Mouse (Mus musculus) testis, postnatal 14 days (tissue): ENCODE measurements around the gene Mrgprh.

Source experiments
- DNase-seq: peaks from one replicate; pipeline ENCODE4 v3.0.0; 2021; ENCODE audit warnings: low spot score

Mrgprh gene

DNA sequence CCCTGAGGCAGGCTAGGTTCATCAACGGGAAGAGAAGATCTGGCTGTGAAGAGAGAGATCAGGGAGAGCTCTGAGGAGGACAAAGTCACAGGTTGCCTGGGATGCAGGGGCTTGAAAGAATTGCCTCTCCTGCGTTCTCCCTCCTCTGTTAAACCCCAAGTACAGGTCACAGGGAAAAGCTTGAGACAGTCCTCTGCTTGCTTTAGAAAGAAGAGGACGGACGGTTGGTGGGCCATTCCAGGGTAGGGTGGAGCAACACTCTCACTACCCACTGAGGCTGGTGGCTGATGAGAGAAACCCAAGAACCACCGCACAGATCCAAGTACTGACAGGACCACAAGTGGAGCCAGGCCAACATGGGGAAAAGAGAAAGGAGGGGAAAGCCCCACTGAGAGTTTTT lies at the start of gene Mrgprh:
Gene Mrgprh, plus strand, starts transcription at position 301 of the 400 bp plus-strand sequence.
- no peak for DNase-seq

DNA sequence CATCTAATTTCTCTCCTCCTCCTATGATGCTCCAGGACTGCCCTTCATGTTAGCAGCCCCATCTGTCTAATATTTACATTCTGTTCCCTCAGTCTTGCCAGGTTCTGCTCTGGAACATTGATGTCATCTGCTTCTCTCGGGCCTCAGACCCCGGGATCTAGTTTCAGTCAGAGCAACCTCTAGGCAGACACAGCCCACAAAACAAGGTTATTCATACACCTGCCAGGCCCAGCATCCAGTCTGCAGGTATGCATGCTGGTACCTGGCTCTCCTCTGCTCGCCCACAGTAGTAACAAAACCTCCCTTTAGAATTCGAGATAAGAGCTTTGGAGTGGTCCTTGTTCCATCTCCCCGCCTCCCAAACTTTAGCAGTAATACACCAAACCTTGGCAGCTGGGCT lies 45.5 kb upstream of the Mrgprh start:
- DNase-seq, result no peak

DNA sequence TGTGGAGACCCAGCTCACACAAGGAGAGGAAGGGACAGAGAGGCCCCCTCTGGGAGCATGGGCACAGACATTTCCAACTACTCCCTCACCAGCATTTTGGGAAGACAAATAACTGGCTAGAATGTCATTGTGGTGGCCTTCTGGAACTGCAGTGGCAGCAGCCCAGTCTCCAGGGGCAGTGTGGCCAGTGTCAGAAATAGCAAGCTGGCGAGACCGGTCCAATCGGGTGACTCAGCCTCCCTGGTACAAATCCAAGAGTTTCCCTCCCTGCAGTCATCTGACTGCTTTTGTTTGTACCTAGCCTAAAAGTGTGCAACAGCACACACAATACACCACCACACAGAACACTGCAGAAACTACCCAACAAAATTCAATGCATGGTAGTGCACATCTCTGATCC lies 43.6 kb upstream of the Mrgprh start:
- no peak for DNase-seq

DNA sequence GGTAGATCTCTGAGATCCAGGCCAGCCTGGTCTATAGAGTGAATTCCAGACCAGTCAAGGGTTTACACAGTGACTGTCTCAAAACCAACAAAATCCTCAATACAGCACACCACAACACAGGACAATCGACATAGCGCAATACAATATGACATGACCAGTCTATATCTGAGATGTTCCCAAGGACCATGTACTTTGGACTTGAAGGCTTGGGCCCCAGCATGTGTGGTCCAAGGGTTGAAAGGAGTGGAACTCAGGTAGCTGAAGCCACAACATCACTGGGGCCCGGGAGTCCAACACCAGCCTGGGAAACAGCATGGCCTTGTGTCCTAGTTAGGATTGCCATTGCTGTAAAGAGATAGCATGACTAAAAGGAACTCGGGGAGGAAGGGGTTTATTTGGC lies 43.2 kb upstream of the Mrgprh start:
- no peak for DNase-seq

DNA sequence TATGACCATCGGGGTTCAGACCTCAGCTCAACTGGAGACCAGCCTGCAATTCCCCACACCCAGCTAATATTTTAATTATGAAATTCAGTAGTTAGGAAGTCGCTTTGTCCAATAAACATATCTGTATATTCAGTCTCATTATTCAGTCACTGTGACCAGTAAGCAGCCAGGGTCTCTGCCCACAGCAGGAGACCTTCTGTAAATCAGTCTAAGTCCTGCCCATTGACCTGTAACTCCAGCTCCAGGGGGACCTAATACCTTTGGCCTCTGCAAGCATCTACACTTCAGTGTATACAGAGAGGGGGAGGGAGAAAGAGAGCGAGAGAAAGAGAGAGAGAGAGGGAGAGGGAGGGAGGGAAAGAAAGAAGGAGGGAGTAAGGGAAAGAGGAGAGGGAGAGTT lies 41.5 kb upstream of the Mrgprh start:
- DNase-seq, result no peak

DNA sequence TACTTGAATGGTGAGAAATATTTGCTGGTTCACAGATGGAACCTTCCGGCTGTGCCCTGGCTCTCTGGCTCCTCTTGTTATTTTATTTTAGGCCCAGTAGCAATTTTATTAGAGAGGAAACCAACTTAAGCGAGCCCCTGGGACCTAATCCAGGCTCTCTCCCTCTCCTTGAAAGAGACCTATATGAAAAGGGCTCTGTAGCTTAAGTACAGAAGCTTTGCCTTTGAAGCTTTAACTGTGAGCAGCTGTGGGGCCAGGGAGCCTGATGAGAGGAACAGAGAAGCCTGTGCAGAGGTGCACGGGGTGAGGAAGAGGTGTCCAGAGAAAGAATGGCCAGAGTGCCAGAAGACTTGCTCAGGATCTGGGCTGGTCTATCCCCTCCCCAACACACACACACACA lies 41.0 kb upstream of the Mrgprh start:
- DNase-seq, result no peak

DNA sequence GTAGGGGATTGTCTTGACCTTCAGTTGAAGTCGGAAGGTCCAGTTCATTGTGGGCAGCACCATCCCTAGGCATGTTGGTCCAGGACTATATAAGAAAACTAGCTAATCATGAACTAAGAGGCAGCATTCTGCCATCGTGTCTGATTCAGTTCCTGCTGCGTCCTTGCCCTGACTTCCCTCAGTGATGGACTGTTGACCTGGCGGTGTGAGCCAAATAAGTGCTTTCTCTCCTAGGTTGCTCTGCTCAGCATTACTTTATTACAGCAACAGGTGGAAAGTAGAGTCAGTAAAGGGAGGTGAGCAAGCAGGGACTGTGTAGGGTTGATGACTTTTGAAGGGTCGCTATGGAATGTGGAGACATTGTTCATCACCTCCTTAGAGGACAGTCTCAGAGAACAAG lies 40.1 kb upstream of the Mrgprh start:
- no peak for DNase-seq

DNA sequence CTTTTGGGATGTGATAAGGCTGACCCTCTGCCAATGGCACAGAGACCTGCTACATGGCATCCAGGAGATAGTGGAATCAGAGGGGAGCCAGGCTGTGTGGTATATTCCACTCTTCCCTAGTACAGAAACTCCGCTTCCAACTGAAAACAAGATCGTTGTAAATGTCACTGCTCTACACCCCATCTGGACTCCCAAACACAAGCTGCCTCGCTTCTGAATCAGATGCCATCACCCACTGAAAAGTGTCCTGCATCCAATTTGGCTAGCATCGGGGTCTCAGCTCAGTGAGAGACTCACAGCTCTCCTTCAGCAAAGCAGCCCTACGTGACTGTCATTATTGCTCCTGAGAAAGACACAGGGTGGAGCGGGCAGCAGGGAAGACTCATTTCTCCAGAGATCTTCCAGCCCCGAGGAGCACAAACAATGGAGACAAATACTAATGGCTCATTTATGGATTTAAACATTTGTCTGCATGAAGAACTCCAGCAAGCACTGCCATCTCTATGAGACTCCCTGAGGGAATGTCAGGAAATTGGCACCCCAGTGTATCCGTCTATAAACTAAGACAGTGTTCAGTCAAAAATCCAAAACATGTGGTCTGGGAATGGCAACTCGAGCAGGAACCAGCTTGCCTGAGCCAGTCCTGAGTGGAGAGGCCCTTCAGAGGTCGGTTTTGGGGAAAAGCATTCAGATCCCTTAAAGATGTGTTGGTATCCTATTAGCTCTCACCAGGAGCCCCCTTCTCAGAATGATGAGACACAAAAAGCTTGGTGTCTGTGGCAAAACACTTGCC lies 36.2 kb upstream of the Mrgprh start:
- DNase-seq, result no peak

DNA sequence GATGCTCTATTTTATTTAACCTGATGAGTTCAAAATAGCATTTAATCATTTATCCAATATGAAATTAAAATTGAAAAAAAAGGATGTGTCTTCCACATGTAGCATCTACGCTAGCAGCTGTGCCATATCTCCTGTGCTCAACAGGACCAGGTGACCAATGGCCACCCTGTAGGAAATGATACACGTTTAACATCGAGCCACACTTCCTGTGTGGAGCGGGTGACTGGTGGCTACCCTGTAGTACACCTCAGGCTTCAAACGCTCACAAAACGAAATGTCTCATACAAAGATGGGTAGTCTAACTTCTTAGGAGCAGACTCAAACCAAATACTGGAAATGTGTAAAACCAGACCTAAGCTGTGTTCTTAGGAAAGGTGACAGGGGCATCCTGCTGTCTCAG lies 32.0 kb upstream of the Mrgprh start:
- no peak for DNase-seq

DNA sequence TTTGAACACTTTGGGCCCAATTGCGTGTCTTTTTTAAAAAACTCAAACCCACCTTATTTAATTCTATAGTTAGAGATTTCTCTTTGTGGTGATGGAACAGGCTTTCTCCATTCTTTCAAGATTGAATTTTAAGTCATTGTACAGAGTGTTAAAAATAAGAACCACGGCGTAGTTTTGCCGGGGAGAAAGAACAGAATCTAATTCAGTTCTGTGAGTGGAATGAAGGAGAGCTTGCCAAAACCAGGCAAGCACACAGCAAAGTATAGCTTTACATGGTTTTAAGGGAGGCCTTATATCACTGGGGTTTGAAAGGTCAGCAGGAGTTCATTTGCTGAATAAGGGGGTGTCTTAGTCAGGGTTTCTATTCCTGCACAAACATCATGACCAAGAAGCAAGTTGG lies 31.3 kb upstream of the Mrgprh start:
- DNase-seq, result no peak

DNA sequence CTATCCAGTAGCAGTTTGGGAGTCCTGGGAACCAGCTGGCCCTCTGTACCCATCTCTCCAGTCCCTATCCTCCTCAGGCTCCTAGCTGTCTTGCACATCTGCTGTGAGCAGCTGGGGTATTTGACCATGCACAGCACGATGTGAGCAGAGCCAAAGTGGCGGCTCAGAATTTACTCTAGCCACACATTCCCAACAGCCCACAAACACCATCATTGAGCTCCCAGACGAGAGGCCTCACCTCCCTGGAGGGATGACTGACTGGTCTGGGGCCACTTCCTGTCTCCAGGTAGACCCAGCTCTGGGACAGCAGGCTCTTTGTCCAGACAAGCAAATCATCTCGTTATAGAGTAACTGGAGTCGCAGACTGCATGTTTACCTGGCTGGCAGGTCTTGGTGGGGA lies 30.0 kb upstream of the Mrgprh start:
- DNase-seq, result no peak

DNA sequence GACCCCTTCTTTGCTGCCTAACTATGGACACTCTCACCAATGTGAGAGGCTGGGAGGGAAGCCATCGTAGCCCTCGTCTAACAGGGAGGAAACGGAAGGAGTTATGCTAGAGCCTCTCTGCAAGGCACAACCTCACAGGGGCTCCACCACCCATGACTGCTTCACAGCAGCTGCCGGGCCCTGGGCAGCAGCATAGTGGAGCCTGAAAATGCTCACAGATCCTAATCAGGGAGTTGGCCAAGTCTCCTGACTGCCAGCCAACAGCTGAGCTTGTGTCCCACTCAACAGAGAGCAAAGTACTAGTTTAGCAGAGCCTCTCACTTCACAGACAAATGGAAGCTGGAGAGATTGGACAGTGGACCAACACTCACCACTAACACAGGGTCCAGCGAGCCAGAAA lies 29.4 kb upstream of the Mrgprh start:
- no peak for DNase-seq

DNA sequence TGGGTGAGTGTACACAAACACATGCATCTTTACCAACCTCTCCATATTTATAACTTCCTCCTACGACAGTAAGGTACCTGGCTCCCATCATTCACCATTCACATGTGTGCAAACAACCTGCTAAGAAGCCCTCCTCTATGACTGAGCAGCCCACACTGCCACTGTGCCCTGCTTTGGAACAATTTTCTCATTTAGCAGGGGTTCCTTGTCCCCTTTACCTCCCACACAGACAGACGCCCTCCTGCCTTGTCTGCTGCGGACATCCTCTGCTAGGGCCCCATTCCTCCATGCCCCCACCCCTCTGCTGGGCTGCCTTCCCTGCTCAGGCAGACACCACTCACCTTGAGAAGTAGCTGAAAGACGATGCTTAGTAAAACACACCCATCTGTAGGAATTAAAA lies 28.1 kb upstream of the Mrgprh start:
- no peak for DNase-seq

DNA sequence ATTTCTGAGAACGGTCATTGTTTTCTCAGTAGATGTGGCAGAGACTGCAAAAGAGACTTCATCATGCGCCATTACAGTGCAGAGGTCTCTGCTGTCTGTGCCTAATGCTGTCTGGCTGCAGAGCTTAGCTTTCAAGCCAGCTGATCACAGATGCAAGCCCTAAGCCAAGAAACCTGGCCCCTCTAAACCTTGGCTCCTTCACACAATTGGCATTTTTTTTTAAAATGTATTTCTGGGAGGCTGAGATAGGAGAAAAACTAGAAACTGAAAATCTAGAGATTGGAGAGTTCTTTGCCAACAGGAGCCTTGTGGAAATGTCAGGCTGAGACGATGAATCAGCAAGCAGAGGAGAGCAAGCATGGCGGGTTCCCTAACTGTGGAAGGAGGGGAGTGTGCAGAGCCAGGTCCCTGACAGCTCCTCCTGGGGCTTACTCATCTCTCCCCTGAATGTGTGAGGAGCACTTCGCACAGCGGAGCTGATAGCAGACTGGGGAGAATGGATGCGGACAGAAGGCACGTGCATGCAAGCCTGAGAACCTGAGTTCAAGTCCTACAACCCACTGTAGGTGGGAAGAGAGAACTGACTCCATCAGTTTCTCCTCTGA lies 26.0 kb upstream of the Mrgprh start:
- DNase-seq, result no peak

DNA sequence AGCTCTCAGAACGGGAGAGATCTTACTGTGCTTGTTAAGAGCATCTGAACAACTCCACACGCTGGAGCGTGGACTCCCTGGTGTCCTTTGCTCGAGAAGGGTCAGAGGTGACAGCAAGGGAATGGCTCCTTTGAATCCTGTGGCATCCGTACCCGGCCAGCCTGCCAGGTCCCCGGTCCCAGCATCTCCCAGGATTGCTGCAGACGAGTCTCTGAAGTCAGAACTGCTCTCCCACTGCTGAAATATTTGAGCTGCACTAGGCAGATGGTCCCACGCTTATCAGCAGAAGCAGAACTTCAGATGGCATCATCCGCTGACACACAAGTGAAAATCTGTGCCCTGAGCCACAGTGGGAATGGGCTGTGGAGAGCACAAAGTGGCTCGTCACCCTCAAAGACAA lies 24.1 kb upstream of the Mrgprh start:
- no peak for DNase-seq

DNA sequence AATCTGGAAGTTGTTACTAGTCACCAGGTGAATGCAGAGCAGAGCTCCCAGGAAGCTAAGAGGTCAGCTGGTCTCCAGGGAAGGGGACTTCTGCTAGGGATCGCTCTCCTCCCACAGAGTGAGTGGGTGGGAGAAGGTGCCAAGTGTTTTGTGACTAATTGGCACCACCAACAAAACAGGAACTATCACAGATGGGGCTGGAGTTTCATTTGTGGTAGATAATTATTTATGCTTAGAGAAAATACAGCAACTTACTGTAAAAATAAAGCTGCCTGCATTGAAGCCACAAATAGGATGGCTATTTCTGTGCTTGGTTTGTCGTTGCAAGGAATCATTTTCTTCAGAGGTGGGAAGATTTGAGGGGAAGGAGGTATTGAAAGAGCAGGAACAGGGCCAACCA lies 22.0 kb upstream of the Mrgprh start:
- DNase-seq, result no peak

DNA sequence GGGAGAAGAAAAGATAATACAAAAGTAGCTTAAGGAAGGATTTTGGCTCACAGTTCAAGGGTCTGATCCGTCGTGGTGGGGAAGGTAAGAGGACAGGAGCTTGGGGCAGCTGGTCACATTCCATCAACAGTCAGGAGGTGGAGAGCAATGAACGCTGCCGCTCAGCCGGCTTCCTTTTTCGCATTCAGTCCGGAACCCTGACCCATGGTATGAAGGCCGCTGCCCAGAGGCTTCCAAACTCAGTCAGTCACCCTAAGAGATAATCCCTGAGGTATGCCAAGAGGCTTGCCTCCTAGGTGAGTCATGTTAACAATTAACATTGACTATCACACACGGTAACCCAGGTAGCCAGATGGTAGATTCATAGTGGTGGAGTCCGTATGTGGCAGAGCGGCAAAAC lies 21.4 kb upstream of the Mrgprh start:
- DNase-seq, result no peak

DNA sequence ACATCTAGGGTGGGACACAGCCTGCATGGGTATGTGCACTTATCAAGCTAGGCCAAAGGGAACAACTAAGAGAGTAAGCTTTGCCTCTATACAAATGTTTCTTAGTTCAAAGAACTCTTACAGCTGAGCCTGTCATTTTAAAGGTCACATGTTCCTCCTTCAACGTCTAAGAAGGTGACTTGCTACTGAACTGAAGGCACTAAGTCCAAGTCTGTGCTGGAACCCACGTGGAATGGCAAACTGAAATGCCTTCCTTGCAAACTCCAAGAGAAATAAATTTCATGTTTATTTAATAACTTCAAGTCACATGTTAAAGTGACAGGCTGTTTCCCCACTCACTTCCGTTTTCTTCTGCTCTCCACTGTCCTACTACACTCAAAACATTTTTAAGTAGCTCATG lies 18.4 kb upstream of the Mrgprh start:
- DNase-seq, result no peak

DNA sequence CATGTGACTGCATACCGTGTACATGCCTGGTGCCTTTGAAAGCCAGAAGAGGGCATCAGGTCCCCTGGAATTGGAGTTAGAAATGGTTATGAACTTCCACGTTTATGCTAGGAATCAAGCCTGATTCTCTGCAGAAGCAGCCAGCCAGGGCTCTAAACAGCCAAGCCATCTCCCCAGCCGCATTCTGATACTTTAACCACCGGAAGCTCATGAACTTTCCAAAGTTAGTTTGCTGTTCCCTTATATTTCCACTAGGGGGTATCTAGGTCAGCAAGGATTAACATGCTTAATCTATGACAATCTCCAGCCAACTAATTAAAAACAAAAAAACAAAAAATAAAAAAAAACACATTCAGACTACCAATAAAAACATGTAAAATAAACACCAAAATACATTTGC lies 17.8 kb upstream of the Mrgprh start:
- no peak for DNase-seq

DNA sequence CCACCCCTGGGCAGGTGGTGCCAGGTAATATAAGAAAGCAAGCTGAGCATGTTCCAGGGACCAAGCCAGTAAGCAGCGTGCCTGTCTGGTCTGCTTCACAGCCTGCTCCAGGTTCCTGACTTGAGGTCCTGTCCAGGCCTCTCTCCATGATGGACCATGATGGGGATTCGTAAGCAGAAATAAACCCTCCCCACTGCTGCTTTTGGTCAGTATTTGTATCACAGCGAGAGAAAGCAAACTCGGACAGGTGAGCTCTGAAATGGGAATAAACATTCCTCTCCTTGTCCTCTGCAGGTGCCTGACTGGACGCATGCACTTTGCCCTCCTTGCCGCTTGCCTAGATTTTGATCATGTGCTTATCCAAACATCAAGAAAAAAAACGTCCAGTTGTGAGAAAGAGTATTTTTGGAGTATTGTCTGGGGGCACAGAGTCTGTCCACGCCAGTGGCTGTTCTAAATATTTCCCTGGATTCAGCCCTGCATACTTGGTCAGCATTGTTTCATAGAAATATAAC lies 16.8 kb upstream of the Mrgprh start:
- no peak for DNase-seq

DNA sequence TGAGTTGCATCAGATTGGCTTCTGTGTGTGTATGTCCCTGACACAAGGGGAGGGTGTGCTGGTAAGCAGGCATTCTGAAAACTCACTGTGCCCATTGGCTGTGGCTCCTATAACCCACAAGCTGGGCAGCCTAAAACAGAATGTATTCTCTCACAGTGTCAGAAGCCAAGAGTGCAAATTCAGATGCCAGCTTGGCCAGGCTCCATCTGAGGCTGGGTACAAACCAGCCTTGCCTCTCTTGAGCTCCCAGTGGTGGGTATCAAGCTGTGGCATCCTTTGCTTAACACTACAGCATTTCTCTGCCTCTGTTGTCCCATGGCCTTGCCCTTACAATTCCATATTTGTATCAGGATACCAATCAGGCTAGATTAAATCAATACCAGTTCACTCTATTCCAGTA lies 11.7 kb upstream of the Mrgprh start:
- no peak for DNase-seq

DNA sequence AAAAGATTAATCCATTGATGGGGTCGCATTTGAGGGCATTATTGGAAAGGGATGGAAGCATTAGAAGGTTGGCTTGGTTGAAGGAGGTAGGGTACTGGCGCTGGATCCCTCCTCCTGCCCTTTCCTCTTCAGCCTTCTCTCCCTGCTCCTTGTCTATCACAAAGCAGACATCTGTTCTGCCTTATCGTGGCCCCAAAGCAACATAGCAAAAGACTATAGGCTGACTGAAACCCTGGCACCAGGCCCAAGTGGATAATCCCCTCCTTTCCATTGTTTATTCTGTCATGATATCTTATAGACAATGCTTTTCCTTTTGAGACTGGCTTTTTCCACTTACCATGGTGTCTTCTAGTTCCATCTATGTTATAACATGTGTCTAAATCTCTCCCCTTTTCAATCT lies 10.4 kb upstream of the Mrgprh start:
- DNase-seq, result no peak

DNA sequence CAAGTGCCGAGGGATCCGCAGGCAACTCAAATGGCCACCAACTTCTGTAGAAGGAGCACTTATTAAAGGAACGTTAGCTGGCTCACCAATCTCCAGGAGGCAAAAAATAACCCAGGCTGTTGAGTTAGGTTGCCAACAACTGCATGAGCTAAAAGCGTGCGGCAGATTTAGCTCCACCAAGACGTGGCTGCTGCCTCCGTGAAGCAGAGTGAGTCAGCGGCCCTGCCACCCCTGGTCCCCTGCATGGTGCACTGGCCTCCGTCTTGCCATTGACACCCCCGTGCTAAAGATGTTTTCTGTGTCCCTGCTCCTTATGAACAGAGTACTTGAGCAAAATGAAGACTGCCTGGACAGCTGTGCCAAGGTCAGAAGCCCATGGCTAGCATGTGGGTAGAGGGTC lies 9.0 kb upstream of the Mrgprh start:
- DNase-seq, result no peak

DNA sequence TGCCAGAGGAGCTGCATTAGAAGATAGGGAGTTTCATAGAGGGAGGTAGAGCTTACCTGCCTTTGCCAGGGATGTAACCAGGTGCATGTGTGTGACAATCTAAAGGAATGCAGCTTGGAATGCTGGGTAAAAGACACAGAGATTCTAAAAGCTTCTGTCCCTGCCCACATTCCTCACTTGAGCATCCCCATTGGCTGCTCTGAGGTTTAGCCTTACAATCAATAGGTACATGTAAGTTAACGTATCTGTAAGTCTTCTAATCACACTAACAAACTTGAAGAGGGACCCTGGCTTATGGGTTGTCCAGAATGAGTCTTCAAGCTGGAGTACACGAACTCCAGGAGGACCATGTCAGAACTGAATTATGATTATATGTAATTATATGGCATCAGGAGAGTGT lies 7.8 kb upstream of the Mrgprh start, which contains the start of gene Mas1:
Gene Mas1, minus strand, starts transcription at position 101 of the 400 bp plus-strand sequence.
- DNase-seq, result no peak
